Mouse (Mus musculus) liver, adult 2 months (tissue): ENCODE measurements around the gene Lrrc49. TPM values are rescaled to one million over a fixed set of nuclear protein-coding genes. Genes with fewer than 3 reads are reported as not detected.

Experiments
- DNase-seq: peaks from one replicate; pipeline ENCODE4 v3.0.0-alpha.2; 2011; ENCODE audit warnings: low read depth, low spot score; ENCODE audit errors: extremely low read depth
- H3K27ac ChIP-seq: fragments of 200-500 bp; replicated peaks from 2 replicates; pipeline ENCODE4 v1.5.1; 2012; ENCODE audit warnings: low read depth, mild to moderate bottlenecking, control low read depth, inconsistent platforms, low read length; ENCODE audit not compliant: insufficient read depth
- H3K27me3 ChIP-seq: fragments of 200-500 bp; 2 replicates; pipeline ENCODE4 v1.6.1; 2012; ENCODE audit warnings: mild to moderate bottlenecking, moderate library complexity, low read length, inconsistent platforms; ENCODE audit not compliant: control insufficient read depth, insufficient read depth
- H3K36me3 ChIP-seq: fragments of 200-500 bp; 2 replicates; pipeline ENCODE4 v1.6.1; 2012; ENCODE audit warnings: low read length, inconsistent platforms; ENCODE audit not compliant: control insufficient read depth, insufficient read depth
- H3K4me1 ChIP-seq: fragments of 200-500 bp; 2 replicates; pipeline ENCODE4 v1.6.1; 2011; ENCODE audit warnings: low read length; ENCODE audit not compliant: control insufficient read depth, insufficient read depth
- H3K4me3 ChIP-seq: fragments of 200-500 bp; 2 replicates; pipeline ENCODE4 v1.5.1; 2011; ENCODE audit warnings: low read depth, mild to moderate bottlenecking, control low read depth, low read length, moderate library complexity; ENCODE audit not compliant: insufficient read depth
- H3K79me2 ChIP-seq: fragments of 200-500 bp; 2 replicates; pipeline ENCODE4 v1.6.1; 2012; ENCODE audit warnings: inconsistent platforms, mild to moderate bottlenecking, low read length, moderate library complexity; ENCODE audit not compliant: control insufficient read depth, insufficient read depth
- H3K9ac ChIP-seq: fragments of 200-500 bp; 2 replicates; pipeline ENCODE4 v1.6.1; 2012; ENCODE audit warnings: low read depth, mild to moderate bottlenecking, control low read depth, inconsistent platforms, low read length
- CTCF ChIP-seq: fragments of 200-500 bp; IDR thresholded peaks from 2 replicates; pipeline ENCODE4 v1.5.1; 2011; ENCODE audit warnings: low read depth, low read length, control low read depth
- POLR2A ChIP-seq: fragments of 200-500 bp; IDR thresholded peaks from 2 replicates; pipeline ENCODE4 v1.6.1; 2011; ENCODE audit warnings: low read length, control low read depth; ENCODE audit not compliant: insufficient read depth; ENCODE audit errors: extremely low read depth
- whole genome bisulfite sequencing: fragments of 180-500 bp; shearing (Covaris S2); methylation state at CpG from one replicate; pipeline ENCODE4 v1.1.7; 2018; 5-methylcytosine and 5-hydroxymethylcytosine counted together
- polyA plus RNA-seq: library from polyadenylated mRNA; depleted of rRNA; stranded (reverse); fragments of >200 nt; gene quantifications from 2 replicates; pipeline ENCODE4 v1.2.3, GENCODE M21; 2012
- total RNA-seq: library from RNA; depleted of rRNA; stranded (reverse); fragments of >200 nt; gene quantifications from 2 replicates; pipeline ENCODE4 v1.2.3, GENCODE M21; 2014

The Lrrc49 gene
- total and polyA plus RNA-seq, 2 experiments, result 0.17 to 0.28 TPM

DNA sequence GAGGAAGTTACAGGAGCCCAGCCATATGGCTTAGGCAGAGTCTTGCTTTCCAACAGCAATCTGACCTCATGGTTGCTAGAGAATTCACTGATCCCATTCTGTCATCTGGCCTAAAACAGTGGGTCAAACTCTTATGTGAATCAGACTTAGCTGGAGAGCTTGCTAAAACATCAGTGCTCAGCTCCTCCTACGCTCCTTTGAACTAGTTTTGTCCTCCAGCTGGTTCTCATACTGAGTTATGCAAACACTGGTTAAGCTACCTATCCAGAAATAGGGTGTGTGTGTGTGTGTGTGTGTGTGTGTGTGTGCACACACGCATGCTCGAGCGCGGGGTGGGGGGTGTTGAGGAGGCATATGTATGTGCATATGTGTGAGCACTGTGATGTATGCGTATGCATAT, 15.4 kb downstream of the Lrrc49 start:
- Histone ChIP-seq H3K4me3 (no peak overlapping the region), H3K79me2 (no peaks in the 10 kb centered on the region), H3K9ac (no peak overlapping the region), H3K27me3 (no peaks in the 10 kb centered on the region), H3K36me3 (no peaks in the 10 kb centered on the region), H3K27ac (no peak overlapping the region), H3K4me1 (no peaks in the 10 kb centered on the region)
- no peak for DNase-seq
- TF ChIP-seq POLR2A (no peak), CTCF (no peak)
- 95% methylated on average over 6 of the region's 6 CpGs for WGBS

GRCm38 (mm10) chr9:60668886-60669285, 19.1 kb downstream of the Lrrc49 start:
- Histone ChIP-seq H3K9ac (no peak overlapping the region), H3K27ac (no peak overlapping the region), H3K4me1 (no peaks in the 10 kb centered on the region), H3K27me3 (no peaks in the 10 kb centered on the region), H3K4me3 (no peak overlapping the region), H3K79me2 (no peaks in the 10 kb centered on the region), H3K36me3 (no peaks in the 10 kb centered on the region)
- DNase-seq, result no peak
- no peak for TF ChIP-seq POLR2A
- no peak for TF ChIP-seq CTCF
- 84% methylated on average over 6 of the region's 6 CpGs for WGBS

GRCm38 (mm10) chr9:60665535-60665934, 22.4 kb downstream of the Lrrc49 start:
- no peaks in the 10 kb centered on the region for H3K79me2 ChIP-seq
- H3K27me3 ChIP-seq, result no peaks in the 10 kb centered on the region
- no peak overlapping the region for H3K27ac ChIP-seq
- no peaks in the 10 kb centered on the region for H3K36me3 ChIP-seq
- H3K9ac ChIP-seq, result no peak overlapping the region
- 90% methylated on average over 3 of the region's 3 CpGs for WGBS
- H3K4me1 ChIP-seq, result no peaks in the 10 kb centered on the region
- TF ChIP-seq CTCF (no peak), POLR2A (no peak)
- DNase-seq, result no peak
- H3K4me3 ChIP-seq, result no peak overlapping the region

DNA sequence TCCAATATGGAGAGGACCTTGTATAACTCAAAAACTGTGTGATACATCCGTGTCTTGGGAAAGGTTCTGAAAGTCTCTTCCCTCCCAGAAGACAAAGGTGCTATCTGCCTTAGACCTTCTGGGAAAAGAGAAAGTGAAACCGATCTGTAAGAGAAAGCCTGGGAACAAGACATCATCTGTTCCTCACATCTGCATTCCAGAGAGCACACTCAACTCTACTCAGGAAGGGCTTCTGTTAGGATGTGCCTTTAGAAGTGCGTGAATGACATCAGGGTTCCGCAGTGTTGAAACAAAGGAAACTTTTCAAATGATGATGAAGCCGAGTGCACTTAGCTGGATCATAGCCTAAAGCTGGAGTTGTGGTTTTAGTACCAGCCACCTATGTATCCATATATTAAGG, 23.1 kb downstream of the Lrrc49 start:
- no peak for TF ChIP-seq CTCF
- no peak for TF ChIP-seq POLR2A
- 87% methylated on average over 5 of the region's 5 CpGs for WGBS
- H3K4me3 ChIP-seq, result no peak overlapping the region
- no peak overlapping the region for H3K27ac ChIP-seq
- no peaks in the 10 kb centered on the region for H3K79me2 ChIP-seq
- no peak for DNase-seq
- H3K27me3 ChIP-seq, result no peaks in the 10 kb centered on the region
- H3K36me3 ChIP-seq, result no peaks in the 10 kb centered on the region
- no peaks in the 10 kb centered on the region for H3K4me1 ChIP-seq
- no peak overlapping the region for H3K9ac ChIP-seq

DNA sequence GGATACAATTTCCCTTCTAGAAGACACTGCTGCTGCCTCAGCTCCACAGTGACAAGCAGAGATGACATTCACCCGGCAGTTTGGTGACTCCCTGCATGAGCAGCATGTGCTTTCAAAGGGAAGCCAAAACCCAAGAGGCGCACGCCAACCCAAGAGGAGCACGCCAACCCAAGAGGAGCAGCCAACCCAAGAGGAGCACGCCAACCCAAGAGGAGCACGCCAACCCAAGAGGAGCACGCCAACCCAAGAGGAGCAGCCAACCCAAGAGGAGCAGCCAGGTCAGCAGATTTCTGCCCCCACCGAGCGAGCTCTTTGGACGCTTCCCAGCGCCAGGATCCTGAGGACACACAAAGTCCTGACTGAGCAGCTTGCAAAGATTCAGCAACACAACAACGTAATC, 23.6 kb downstream of the Lrrc49 start:
- no peak for DNase-seq

GRCm38 (mm10) chr9:60662936-60663335, 25.0 kb downstream of the Lrrc49 start:
- TF ChIP-seq POLR2A, result no peak
- TF ChIP-seq CTCF, result no peak
- no peak for DNase-seq
- Histone ChIP-seq H3K36me3 (no peaks in the 10 kb centered on the region), H3K27me3 (no peaks in the 10 kb centered on the region), H3K27ac (no peak overlapping the region), H3K9ac (no peak overlapping the region), H3K4me1 (no peaks in the 10 kb centered on the region), H3K79me2 (no peaks in the 10 kb centered on the region), H3K4me3 (no peak overlapping the region)
- 76% methylated on average over 2 of the region's 2 CpGs for WGBS

More for the DNA sequence above, 23.6 kb downstream of the Lrrc49 start:
- H3K9ac ChIP-seq, result no peak overlapping the region
- no peak overlapping the region for H3K4me3 ChIP-seq
- H3K27ac ChIP-seq, result no peak overlapping the region
- H3K27me3 ChIP-seq, result no peaks in the 10 kb centered on the region
- WGBS, result 94% methylated on average over 12 of the region's 12 CpGs
- H3K36me3 ChIP-seq, result no peaks in the 10 kb centered on the region
- H3K4me1 ChIP-seq, result no peaks in the 10 kb centered on the region
- H3K79me2 ChIP-seq, result no peaks in the 10 kb centered on the region
- no peak for TF ChIP-seq POLR2A

DNA sequence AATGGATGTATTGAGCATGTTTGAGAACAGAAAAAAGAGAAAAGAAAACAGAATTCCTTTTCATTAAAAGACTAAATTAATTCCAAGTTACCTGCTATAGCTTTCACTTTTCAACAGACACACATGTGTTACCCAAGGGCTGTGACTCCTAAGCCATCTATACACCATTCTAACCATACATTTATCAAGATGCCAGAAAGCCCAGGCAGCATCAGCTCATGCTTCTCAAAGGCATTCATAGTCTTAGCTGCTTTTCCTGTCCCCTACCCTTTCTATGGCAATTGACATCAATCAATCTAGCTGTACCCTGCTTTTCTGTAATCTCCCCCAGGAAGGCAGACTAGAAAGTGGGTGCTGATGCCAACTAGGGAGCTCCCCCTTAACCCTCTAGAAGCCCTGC, 34.4 kb downstream of the Lrrc49 start:
- Histone ChIP-seq H3K4me1 (no peaks in the 10 kb centered on the region), H3K27me3 (no peaks in the 10 kb centered on the region), H3K4me3 (no peak overlapping the region), H3K9ac (no peak overlapping the region), H3K36me3 (no peaks in the 10 kb centered on the region), H3K79me2 (no peaks in the 10 kb centered on the region), H3K27ac (no peak overlapping the region)
- DNase-seq, result no peak
- TF ChIP-seq POLR2A, result no peak
